Mouse (Mus musculus) subcutaneous adipose tissue, adult 2 months (tissue): ENCODE measurements around the gene Yipf2. TPM values are rescaled to one million over a fixed set of nuclear protein-coding genes. Genes with fewer than 3 reads are reported as not detected.

Source experiments
- polyA plus RNA-seq: library from polyadenylated mRNA; depleted of rRNA; stranded (reverse); fragments of >200 nt; gene quantifications from 2 replicates; pipeline ENCODE4 v1.2.3, GENCODE M21; 2012; ENCODE audit warnings: low replicate concordance; rRNA removed

The Yipf2 gene
- polyA plus RNA-seq: 32.8 and 36.1 TPM in 2 replicates

DNA sequence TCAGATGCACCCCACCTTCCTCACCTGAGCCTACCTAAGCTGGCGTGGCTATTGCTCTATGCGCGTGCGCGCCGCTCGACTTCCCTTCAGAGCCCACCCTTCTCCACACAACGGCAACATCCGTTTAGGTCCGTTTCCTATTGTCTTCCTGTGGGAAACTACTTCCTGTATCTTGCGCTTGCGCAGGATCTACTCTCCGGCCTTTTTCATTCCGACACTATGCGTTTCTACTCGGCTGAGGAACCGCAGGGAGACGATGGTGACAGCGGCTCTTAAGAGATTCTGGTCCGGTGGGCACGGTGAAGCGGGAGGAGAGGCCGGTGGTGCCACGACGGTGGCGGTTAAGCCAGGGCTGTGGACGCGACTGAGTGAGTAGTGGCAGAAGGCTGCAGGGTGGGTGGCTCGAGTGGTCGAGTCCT is at the start of gene Yipf2, which contains the start of gene Timm29:
Gene Yipf2 (minus strand): TSS at position 126 of the 419 bp plus-strand sequence.
Gene Timm29 (plus strand): TSS at position 20 of the 419 bp plus-strand sequence.

DNA sequence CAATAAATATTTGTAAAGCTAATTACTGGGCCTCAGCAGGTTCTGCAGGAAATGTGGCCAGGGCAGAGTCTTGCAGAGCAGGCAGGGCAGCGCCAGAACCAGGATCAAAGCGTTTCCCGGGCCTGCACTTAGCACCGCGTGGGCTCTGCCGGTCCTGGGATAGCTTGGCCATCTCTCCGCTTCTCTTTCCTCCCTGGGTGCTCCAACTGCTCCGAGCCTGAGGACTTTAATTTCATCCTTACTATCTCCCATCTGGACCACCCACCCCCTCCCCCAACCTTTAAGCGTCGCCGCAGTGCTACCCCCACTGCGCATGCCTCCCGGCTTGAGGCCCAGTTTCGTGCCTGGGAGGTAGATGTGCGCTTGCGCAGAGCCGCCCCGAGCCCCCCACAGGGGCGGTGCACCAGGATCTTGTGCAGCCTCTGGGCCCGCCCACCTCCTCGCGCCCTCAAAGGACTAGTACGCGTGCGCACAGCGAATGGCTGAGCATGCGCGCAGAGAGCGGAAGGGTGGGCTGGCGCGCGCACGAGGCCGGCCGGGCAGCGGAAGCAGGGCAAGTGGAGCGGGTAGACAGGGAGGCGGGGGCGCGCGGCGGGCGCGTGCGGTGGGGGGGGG is 23.1 kb upstream of the Yipf2 start, which contains the start of gene Smarca4:
Gene Smarca4 (plus strand): TSS at position 553 of the 615 bp plus-strand sequence.

DNA sequence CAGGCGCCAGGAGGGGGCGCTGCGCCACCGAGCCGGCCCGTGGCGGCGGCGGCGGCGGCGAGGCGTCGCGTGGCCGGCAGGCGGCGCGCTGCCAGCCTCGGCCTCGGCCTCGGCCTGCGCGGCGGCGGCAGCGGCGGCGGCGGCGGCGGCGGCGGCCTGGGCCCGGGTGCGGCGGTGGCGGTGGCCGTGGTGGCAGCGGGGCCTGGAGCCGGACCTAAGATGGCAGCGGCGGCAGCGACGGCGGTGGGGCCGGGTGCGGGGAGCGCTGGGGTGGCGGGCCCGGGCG is 45.9 kb downstream of the Yipf2 start, which contains the start of gene Carm1:
Gene Carm1 (plus strand): TSS at position 106 of the 286 bp plus-strand sequence.

Other genes starting within 250 kb of the Yipf2 start
- 29.9 and 86.4 TPM in 2 replicates for gene Ilf3, start 225.0 kb downstream of the Yipf2 start, polyA plus RNA-seq
- 17.1 and 58.6 TPM in 2 replicates for gene Qtrt1, start 181.0 kb downstream of the Yipf2 start, polyA plus RNA-seq
- 95.2 and 101 TPM in 2 replicates for gene Dnm2, start 167.9 kb downstream of the Yipf2 start, polyA plus RNA-seq
- 40.8 and 55.3 TPM in 2 replicates for gene Tmed1, start 82.6 kb downstream of the Yipf2 start, polyA plus RNA-seq
- gene AB124611, start 66.7 kb downstream of the Yipf2 start, polyA plus RNA-seq: 4.3 and 10.0 TPM in 2 replicates
- gene Carm1, start 45.9 kb downstream of the Yipf2 start, polyA plus RNA-seq: 66.5 and 132 TPM in 2 replicates
- 24.4 and 33.7 TPM in 2 replicates for gene Timm29, start 106 bp downstream of the Yipf2 start, polyA plus RNA-seq
- 33.4 and 57.3 TPM in 2 replicates for gene Smarca4, start 23.3 kb upstream of the Yipf2 start, polyA plus RNA-seq
- 38.0 and 38.8 TPM in 2 replicates for gene Ldlr, start 130.7 kb upstream of the Yipf2 start, polyA plus RNA-seq
- 1.4 and 12.8 TPM in 2 replicates for gene Spc24, start 167.5 kb upstream of the Yipf2 start, polyA plus RNA-seq
- 57.7 and 93.8 TPM in 2 replicates for gene Kank2, start 205.9 kb upstream of the Yipf2 start, polyA plus RNA-seq
- gene Angptl8, start 242.7 kb upstream of the Yipf2 start, polyA plus RNA-seq: 88.4 and 128 TPM in 2 replicates